Mouse (Mus musculus) cortical plate, adult 2 months (tissue): ENCODE measurements around the gene Dmrtb1.

Experiments
- CTCF ChIP-seq: fragments of 200-500 bp; IDR thresholded peaks from 2 replicates; pipeline ENCODE4 v1.5.1; 2011; ENCODE audit warnings: mild to moderate bottlenecking, control low read depth, low read length; ENCODE audit not compliant: insufficient read depth; ENCODE audit errors: extremely low read depth
- POLR2A ChIP-seq: fragments of 200-500 bp; IDR thresholded peaks from 2 replicates; pipeline ENCODE4 v1.6.1; 2011; ENCODE audit warnings: mild to moderate bottlenecking, low read length, control low read depth; ENCODE audit not compliant: insufficient read depth; ENCODE audit errors: extremely low read depth

DNA sequence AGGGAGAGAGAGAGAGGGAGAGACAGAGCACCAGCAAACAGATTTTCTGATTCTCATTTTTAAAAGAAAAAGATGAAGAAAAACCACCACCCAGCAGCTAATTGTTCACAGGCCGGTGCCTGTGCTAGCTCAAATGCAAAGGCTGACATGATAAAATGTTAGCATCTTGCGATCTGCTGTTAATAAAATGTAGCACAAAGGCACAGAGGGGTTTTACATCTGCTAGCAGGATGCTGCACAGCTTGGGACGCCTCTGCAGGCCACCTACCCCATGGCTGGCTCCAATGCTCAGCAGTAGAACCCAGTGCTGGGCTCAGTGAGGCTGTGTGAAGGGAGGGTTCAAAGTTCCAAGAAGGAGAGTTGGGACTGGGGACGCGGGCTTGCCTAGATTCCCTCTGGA lies 13.3 kb downstream of the Dmrtb1 start:
- TF ChIP-seq CTCF (no peak), POLR2A (no peak)
